Mouse (Mus musculus) myocyte (in vitro differentiated cells): Measurements from ENCODE around the gene Nanos2. TPM values are rescaled to one million over a fixed set of nuclear protein-coding genes. Genes with fewer than 3 reads are reported as not detected.

Experiments
- H3K27me3 ChIP-seq: one replicate; pipeline ENCODE4 v1.6.1; 2011; ENCODE audit not compliant: control insufficient read depth, insufficient read depth, insufficient read length
- H3K36me3 ChIP-seq: one replicate; pipeline ENCODE4 v1.6.1; 2011; ENCODE audit not compliant: control insufficient read depth, insufficient read depth
- H3K4me2 ChIP-seq: one replicate; pipeline ENCODE4 v1.6.1; 2011; ENCODE audit warnings: low read depth, control low read depth
- H3K4me3 ChIP-seq: one replicate; pipeline ENCODE4 v1.5.1; 2011; ENCODE audit warnings: mild to moderate bottlenecking, control low read depth, moderate library complexity
- H3K79me2 ChIP-seq: one replicate; pipeline ENCODE4 v1.6.1; 2011; ENCODE audit not compliant: control insufficient read depth, insufficient read depth
- H3ac ChIP-seq: one replicate; pipeline ENCODE4 v1.6.1; 2011; ENCODE audit not compliant: control insufficient read depth, insufficient read length
- CEBPB ChIP-seq: IDR thresholded peaks from 2 replicates; pipeline ENCODE4 v1.6.1; 2011; ENCODE audit warnings: mild to moderate bottlenecking, moderate library complexity; ENCODE audit not compliant: poor library complexity, insufficient read depth, severe bottlenecking
- E2F4 ChIP-seq: IDR thresholded peaks from one replicate; pipeline ENCODE4 v1.6.1; 2011; ENCODE audit warnings: mild to moderate bottlenecking, control low read depth, moderate library complexity; ENCODE audit not compliant: insufficient read depth
- MAX ChIP-seq: IDR thresholded peaks from one replicate; pipeline ENCODE4 v1.6.1; 2011; ENCODE audit warnings: low read depth, mild to moderate bottlenecking, control low read depth
- MYOD1 ChIP-seq, 3 experiments: IDR thresholded peaks; one replicate each; pipeline ENCODE4 v1.6.1; 2011; ENCODE audit warnings: control low read depth in 2 of 3, low read depth in 2 of 3, mild to moderate bottlenecking in 2 of 3, moderate library complexity in 1 of 3; ENCODE audit not compliant: insufficient read length in 2 of 3, control insufficient read depth in 1 of 3
- MYOG ChIP-seq, 3 experiments: IDR thresholded peaks; one replicate each; pipeline ENCODE4 v1.6.1; 2011; ENCODE audit warnings: control low read depth in 2 of 3, low read depth in 2 of 3, mild to moderate bottlenecking in 2 of 3; ENCODE audit not compliant: insufficient read length in 2 of 3, control insufficient read depth in 1 of 3, insufficient read depth in 1 of 3
- POLR2A ChIP-seq: IDR thresholded peaks from one replicate; pipeline ENCODE4 v1.6.1; 2011; ENCODE audit warnings: low read depth, mild to moderate bottlenecking, control low read depth, moderate library complexity; ENCODE audit not compliant: insufficient read length
- POLR2AphosphoS2 ChIP-seq: IDR thresholded peaks from one replicate; pipeline ENCODE4 v1.6.1; 2011; ENCODE audit warnings: low read depth, control low read depth; ENCODE audit not compliant: insufficient read length
- REST ChIP-seq: IDR thresholded peaks from one replicate; pipeline ENCODE4 v1.6.1; 2011; ENCODE audit warnings: mild to moderate bottlenecking, control low read depth, moderate library complexity; ENCODE audit not compliant: insufficient read depth, insufficient read length
- SRF ChIP-seq: IDR thresholded peaks from one replicate; pipeline ENCODE4 v1.6.1; 2011; ENCODE audit warnings: low read depth; ENCODE audit not compliant: control insufficient read depth, insufficient read length
- TCF12 ChIP-seq: IDR thresholded peaks from one replicate; pipeline ENCODE4 v1.6.1; 2011; ENCODE audit warnings: mild to moderate bottlenecking, control low read depth; ENCODE audit not compliant: poor library complexity, insufficient read depth, severe bottlenecking
- TCF3 ChIP-seq: IDR thresholded peaks from one replicate; pipeline ENCODE4 v1.6.1; 2011; ENCODE audit warnings: low read depth, control low read depth; ENCODE audit not compliant: insufficient read length
- USF1 ChIP-seq: IDR thresholded peaks from one replicate; pipeline ENCODE4 v1.6.1; 2011; ENCODE audit warnings: low read depth, mild to moderate bottlenecking, control low read depth, moderate library complexity
- polyA plus RNA-seq: library from polyadenylated mRNA; unstranded; fragments of >200 nt; fragmentation: generic; extraction: Trizol; gene quantifications from one replicate; pipeline ENCODE4 v1.2.1, GENCODE M21; 2012; ENCODE audit warnings: missing spikeins

Nanos2 gene
- polyA plus RNA-seq, 1 experiment = not detected

GRCm38 (mm10) chr7:18970956-18971355 is 16.2 kb upstream of the Nanos2 start:
- Histone ChIP-seq H3K4me3 (no peak overlapping the region), H3K27me3 (peaks cover 18% of the 10 kb centered on the region), H3ac (no peak overlapping the region), H3K4me2 (no peak overlapping the region), H3K36me3 (no peaks in the 10 kb centered on the region), H3K79me2 (no peaks in the 10 kb centered on the region)
- TF ChIP-seq E2F4 = no peak
- TF ChIP-seq MAX = no peak
- TF ChIP-seq REST = no peak
- no peak for TF ChIP-seq USF1
- TF ChIP-seq TCF12 = no peak
- TF ChIP-seq POLR2A = no peak
- no peak for TF ChIP-seq TCF3
- TF ChIP-seq POLR2AphosphoS2 = no peak

GRCm38 (mm10) chr7:18978381-18978780 is 8.8 kb upstream of the Nanos2 start:
- no peak overlapping the region for H3ac ChIP-seq
- TF ChIP-seq TCF12 (no peak), POLR2A (no peak), CEBPB (no peak), E2F4 (no peak), MAX (no peak), MYOD1 (IDR thresholded peaks at IDR 0.05; ENCODE audit: control insufficient read depth in 1 of 3, insufficient read length in 2 of 3, low read depth in 2 of 3) (peak in 2 of 3 experiments; percentile 30 to 51)
- no peak overlapping the region for H3K4me3 ChIP-seq
- H3K4me2 ChIP-seq = no peak overlapping the region
- no peaks in the 10 kb centered on the region for H3K79me2 ChIP-seq
- no peaks in the 10 kb centered on the region for H3K36me3 ChIP-seq
- peaks cover 8% of the 10 kb centered on the region for H3K27me3 ChIP-seq

- TF ChIP-seq CEBPB (no peak), MAX (no peak), MYOD1 (IDR thresholded peaks at IDR 0.05; ENCODE audit: control insufficient read depth in 1 of 3, insufficient read length in 2 of 3, low read depth in 2 of 3) (no peak), TCF3 (no peak), SRF (no peak), POLR2A (no peak), USF1 (no peak), MYOG (IDR thresholded peaks at IDR 0.05; ENCODE audit: control insufficient read depth in 1 of 3, insufficient read depth in 1 of 3, insufficient read length in 2 of 3, low read depth in 2 of 3) (no peak), POLR2AphosphoS2 (no peak), TCF12 (no peak), REST (no peak), E2F4 (no peak)
- Histone ChIP-seq H3K36me3 (no peaks in the 10 kb centered on the region), H3K4me3 (no peak overlapping the region), H3K79me2 (no peaks in the 10 kb centered on the region), H3K27me3 (peaks cover 26% of the 10 kb centered on the region), H3ac (no peak overlapping the region), H3K4me2 (no peak overlapping the region)
These were observed 697 bp upstream of the Nanos2 start for GRCm38 (mm10) chr7:18986503-18986902.

GRCm38 (mm10) chr7:18987747-18988146 is 547 bp downstream of the Nanos2 start:
- no peaks in the 10 kb centered on the region for H3K36me3 ChIP-seq
- TF ChIP-seq SRF = no peak
- TF ChIP-seq POLR2A = no peak
- TF ChIP-seq TCF3 = no peak
- TF ChIP-seq POLR2AphosphoS2 = no peak
- no peak overlapping the region for H3K4me3 ChIP-seq

DNA sequence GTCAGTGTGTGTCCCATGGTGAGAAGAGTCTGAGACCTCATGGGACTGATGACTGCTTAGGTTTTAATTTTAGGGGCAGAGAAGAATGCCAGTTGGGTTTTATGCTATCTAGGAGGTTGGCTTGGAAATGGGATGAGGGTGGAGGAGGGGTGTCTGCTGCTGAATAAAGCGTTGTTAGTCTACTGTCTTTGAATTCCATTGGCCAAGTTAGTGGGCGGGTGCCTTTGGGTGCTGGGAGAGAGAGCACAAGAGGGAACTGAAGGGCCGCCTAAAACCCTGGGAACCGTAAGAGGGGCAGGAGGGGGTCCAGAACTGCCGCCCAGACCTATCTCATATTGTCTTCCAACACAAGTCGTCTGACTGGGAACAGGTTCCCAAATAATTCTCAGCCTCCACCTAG is 1.6 kb downstream of the Nanos2 start:
- peaks cover 20% of the 10 kb centered on the region for H3K27me3 ChIP-seq
- no peaks in the 10 kb centered on the region for H3K36me3 ChIP-seq
- H3K4me3 ChIP-seq = no peak overlapping the region
- no peak overlapping the region for H3K4me2 ChIP-seq
- TF ChIP-seq MYOG (IDR thresholded peaks at IDR 0.05; ENCODE audit: control insufficient read depth in 1 of 3, insufficient read depth in 1 of 3, insufficient read length in 2 of 3, low read depth in 2 of 3) (no peak), MAX (no peak), E2F4 (no peak), MYOD1 (IDR thresholded peaks at IDR 0.05; ENCODE audit: control insufficient read depth in 1 of 3, insufficient read length in 2 of 3, low read depth in 2 of 3) (no peak), SRF (no peak), USF1 (no peak), CEBPB (no peak), POLR2AphosphoS2 (no peak), TCF12 (no peak), REST (no peak), POLR2A (no peak), TCF3 (no peak)
- no peak overlapping the region for H3ac ChIP-seq
- no peaks in the 10 kb centered on the region for H3K79me2 ChIP-seq

More at GRCm38 (mm10) chr7:18987747-18988146, 547 bp downstream of the Nanos2 start:
- Histone ChIP-seq H3K79me2 (no peaks in the 10 kb centered on the region), H3K27me3 (peaks cover 26% of the 10 kb centered on the region), H3K4me2 (no peak overlapping the region), H3ac (no peak overlapping the region)
